Mouse (Mus musculus) layer of hippocampus, adult 6 months (tissue): Measurements from ENCODE around the gene Ubr4. TPM values are rescaled to one million over a fixed set of nuclear protein-coding genes. Genes with fewer than 3 reads are reported as not detected.

Source experiments
- long read RNA-seq, 2 experiments: library from polyadenylated mRNA; unstranded; transcript quantifications; one replicate each; pipeline ENCODE4 v2.0.0; 2019 to 2020
- microRNA-seq: library from miRNA; unstranded; fragments of <30 nt; microRNA quantifications from one replicate; pipeline ENCODE4 v1.2.0, GENCODE M21; 2020
- polyA plus RNA-seq: library from polyadenylated mRNA; unstranded; fragments of <200 nt; fragmentation: Nextera tagmentation; gene quantifications from 2 replicates; pipeline ENCODE4 v1.2.3, GENCODE M21; 2021

Gene Ubr4
- polyA plus RNA-seq: 36.4 and 38.5 TPM in 2 replicates
- long read RNA-seq, experiment 1, partial matches to known transcripts: 39 of 51 reads
- long read RNA-seq, experiment 1, other reads (novel, unspliced or antisense): 12 of 51 reads
- long read RNA-seq, experiment 2, partial matches to known transcripts: 109 of 129 reads
- long read RNA-seq, experiment 2, other reads (novel, unspliced or antisense): 19 of 129 reads

DNA sequence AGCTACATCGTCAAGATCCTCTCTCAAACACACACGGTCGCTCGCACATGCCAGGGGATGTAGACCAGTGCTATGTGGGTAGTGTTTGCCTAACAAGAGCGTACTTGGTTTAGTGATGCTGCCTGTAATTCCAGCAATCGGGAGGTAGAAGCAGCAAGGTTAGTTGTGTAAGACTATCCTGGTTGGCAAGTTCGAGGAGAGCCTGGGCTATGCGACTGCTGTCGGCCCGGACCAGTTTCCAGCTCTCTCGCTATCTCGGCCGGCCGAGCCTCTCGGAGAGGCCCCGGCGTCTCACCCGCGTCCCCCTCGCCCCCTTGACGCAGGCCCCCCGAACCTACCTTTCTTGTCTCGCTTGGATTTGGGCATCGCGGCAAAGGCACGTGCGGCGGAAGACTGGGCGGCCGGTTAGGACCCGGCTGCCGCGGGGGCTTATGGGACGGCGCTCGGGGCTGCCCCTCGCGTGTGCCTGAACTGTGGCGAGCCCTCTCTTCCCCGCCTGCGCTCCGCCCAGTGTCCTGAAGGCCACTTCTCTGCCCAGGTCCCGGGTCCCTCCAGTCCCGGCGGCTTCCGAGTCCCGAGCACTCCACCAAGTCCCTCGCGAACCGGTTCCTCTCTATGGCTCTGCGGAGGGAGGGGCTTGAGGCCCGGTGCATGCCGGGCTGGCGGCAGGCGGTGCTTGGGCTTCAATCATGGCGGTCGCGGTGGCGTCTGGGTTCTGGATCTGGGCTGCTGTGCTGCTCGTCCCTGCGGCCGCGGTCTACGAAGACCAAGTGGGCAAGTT lies at the start of gene Ubr4, which contains the start of the genes Mrto4 and Emc1:
TSS of gene Ubr4 (plus strand) at position 679 of the 781 bp plus-strand sequence.
TSS of gene Mrto4 (minus strand) at position 646 of the 781 bp plus-strand sequence.
TSS of gene Emc1 (plus strand) at position 657 of the 781 bp plus-strand sequence.

GRCm38 (mm10) chr4:139310171-139310898 lies 42.1 kb upstream of the Ubr4 start, which contains the start of the genes Pqlc2 and Akr7a5:
Pqlc2 (minus strand) TSS chr4:139310708.
Akr7a5 (plus strand) TSS chr4:139310744.

GRCm38 (mm10) chr4:139530248-139530647 lies 177.8 kb downstream of the Ubr4 start, which contains the start of gene Iffo2:
Iffo2 (plus strand) TSS chr4:139530548.

Small RNAs within 50 kb of the gene (microRNA-seq; reads per million reads assigned to microRNA genes)
- gene Gm24245 (not detected), gene Gm25732 (not detected)

Other genes starting within 250 kb of the Ubr4 start
- 649 and 693 TPM in 2 replicates for gene Minos1, start 221.5 kb upstream of the Ubr4 start, polyA plus RNA-seq
- 373 and 408 TPM in 2 replicates for gene Capzb, start 159.7 kb upstream of the Ubr4 start, polyA plus RNA-seq
- 6.9 and 7.3 TPM in 2 replicates for gene Pqlc2, start 41.9 kb upstream of the Ubr4 start, polyA plus RNA-seq
- 59.9 and 69.9 TPM in 2 replicates for gene Akr7a5, start 41.9 kb upstream of the Ubr4 start, polyA plus RNA-seq
- gene Mrto4, start within 50 bp of the Ubr4 start, polyA plus RNA-seq: 77.9 and 80.6 TPM in 2 replicates
- 39.4 and 42.7 TPM in 2 replicates for gene Emc1, start within 50 bp of the Ubr4 start, polyA plus RNA-seq
- 1.3 TPM in 2 replicates for gene Iffo2, start 177.9 kb downstream of the Ubr4 start, polyA plus RNA-seq